Mouse (Mus musculus): ENCODE measurements around the gene Cacna1c. TPM values are rescaled to one million over a fixed set of nuclear protein-coding genes. Genes with fewer than 3 reads are reported as not detected.
"Not testable (repeated sequence)": the region's sequence is repeated elsewhere in the genome, so short reads cannot be mapped to it uniquely, and the experiment has no call there.

Gene Cacna1c
- total RNA-seq, 2 experiments from 2014 or later: 66.2 to 66.7 TPM

GRCm38 (mm10) chr6:118592662-118593376, 603.4 kb downstream of the Cacna1c start:
- intact Hi-C loops (cut with DNase I): no loop called here
- no peak for DNase-seq (ENCODE audit: extremely low spot score in 1 of 2, low spot score in 2 of 2)

GRCm38 (mm10) chr6:118578741-118579140, 617.5 kb downstream of the Cacna1c start:
- intact Hi-C loops (cut with DNase I); DNase-seq (ENCODE audit: extremely low spot score in 1 of 2, low spot score in 2 of 2): not testable (repeated sequence)

- intact Hi-C loops (cut with DNase I): no loop called here
- DNase-seq (ENCODE audit: extremely low spot score in 1 of 2, low spot score in 2 of 2): no peak
Measured at GRCm38 (mm10) chr6:118574351-118574750, 621.9 kb downstream of the Cacna1c start.

GRCm38 (mm10) chr6:118567816-118568215, 628.4 kb downstream of the Cacna1c start:
- DNase-seq (ENCODE audit: extremely low spot score in 1 of 2, low spot score in 2 of 2): no peak
- intact Hi-C loops (cut with DNase I): no loop called here

- intact Hi-C loops (cut with DNase I): no loop called here
- DNase-seq (ENCODE audit: extremely low spot score in 1 of 2, low spot score in 2 of 2): peak; percentile 83 to 94
Measured at GRCm38 (mm10) chr6:118561745-118562609, 634.2 kb downstream of the Cacna1c start, which contains the start of gene Ankrd26. Gene Ankrd26 (minus strand): TSS chr6:118562226.

- no peak for DNase-seq (ENCODE audit: extremely low spot score in 1 of 2, low spot score in 2 of 2)
- intact Hi-C loops (cut with DNase I): no loop called here
Measured at GRCm38 (mm10) chr6:118561225-118561624, 635.0 kb downstream of the Cacna1c start.

GRCm38 (mm10) chr6:118538627-118539026, 657.6 kb downstream of the Cacna1c start:
- no peak for DNase-seq (ENCODE audit: extremely low spot score in 1 of 2, low spot score in 2 of 2)
- intact Hi-C loops (cut with DNase I): no loop called here

Other genes starting within 250 kb of the Cacna1c start
- 10 to 100 TPM; 16.8 to 18.4 TPM for gene Dcp1b, start 21.2 kb downstream of the Cacna1c start, total RNA-seq (2021)
- 1 to 10 TPM; 1.6 to 2.7 TPM for gene Cacna2d4, start 40.1 kb upstream of the Cacna1c start, total RNA-seq (2021)
- gene Lrtm2, start 134.3 kb upstream of the Cacna1c start, total RNA-seq (2021): 10 to 100 TPM; 38.5 to 39.4 TPM
- 10 to 100 TPM; 40.5 to 43.1 TPM for gene Adipor2, start 221.3 kb upstream of the Cacna1c start, total RNA-seq (2021)

Data from left cerebral cortex, postnatal 10 days (tissue).